Mouse (Mus musculus) kidney, adult 2 months (tissue): Measurements from ENCODE around the gene Laptm5.

ENCODE experiments used
- CTCF ChIP-seq: fragments of 200-500 bp; conservative IDR thresholded peaks from 2 replicates; pipeline ENCODE4 v1.5.1; 2011; ENCODE audit warnings: low read depth, mild to moderate bottlenecking, control low read depth, low read length, moderate library complexity, mixed read lengths; ENCODE audit not compliant: insufficient read depth, insufficient read length
- POLR2A ChIP-seq: fragments of 200-500 bp; IDR thresholded peaks from one replicate; pipeline ENCODE4 v1.6.1; 2011; ENCODE audit warnings: low read depth, low read length, control low read depth

- TF ChIP-seq CTCF (no peak), POLR2A (no peak)
These were observed 1.1 kb downstream of the Laptm5 start for GRCm38 (mm10) chr4:130914011-130914410.
